Mouse (Mus musculus) layer of hippocampus, adult 11-12 months (tissue): ENCODE measurements at regions not wholly inside any gene's neighbourhood (a gene's known extent, or its start where the extent isn't known, plus 50 kb on each side); places are given as distances from the start of the nearest gene placed in this dataset.

Experiments used
- DNase-seq: peaks from one replicate; pipeline ENCODE4 v3.0.0; 2022; ENCODE audit warnings: low spot score

DNA sequence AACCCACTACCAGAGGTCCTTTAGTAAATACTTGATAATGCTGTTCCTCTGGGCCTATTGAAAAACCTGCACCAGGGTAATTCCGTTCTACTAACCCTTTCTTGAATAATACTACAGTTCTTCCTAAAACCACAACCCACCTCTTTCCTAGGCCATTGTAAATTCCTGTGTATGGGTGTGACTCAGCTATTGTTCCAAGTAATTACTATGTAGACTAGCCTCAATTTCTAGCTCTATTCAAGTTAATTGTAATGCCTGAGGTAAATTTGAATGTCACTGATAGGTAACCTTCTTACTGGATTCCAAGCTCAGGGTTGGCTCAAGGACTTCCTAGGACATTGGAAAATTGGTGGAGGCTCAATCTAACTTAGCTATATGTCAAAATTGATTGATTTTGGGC, 185.1 kb upstream of the Slc5a7 start:
- DNase-seq, result no peak

DNA sequence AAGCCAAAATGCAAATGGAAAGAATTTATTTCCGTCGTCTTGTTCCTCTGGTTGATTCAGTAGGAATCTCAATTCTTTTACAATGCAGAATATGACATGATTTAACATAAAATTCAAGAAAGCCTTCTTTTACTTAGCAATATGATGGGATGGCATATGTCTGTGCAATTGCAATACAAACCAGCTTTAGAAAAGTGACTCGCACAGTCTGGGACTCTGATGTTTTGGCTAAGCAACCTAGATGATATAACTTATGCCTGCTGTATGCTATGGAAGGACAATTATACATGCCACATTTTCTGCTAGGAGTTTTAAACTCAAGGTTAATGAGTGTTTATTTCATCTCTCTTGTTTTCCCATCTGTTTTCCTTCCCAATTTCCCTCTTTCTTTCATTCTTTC, 141.1 kb upstream of the Slc5a7 start:
- no peak for DNase-seq

DNA sequence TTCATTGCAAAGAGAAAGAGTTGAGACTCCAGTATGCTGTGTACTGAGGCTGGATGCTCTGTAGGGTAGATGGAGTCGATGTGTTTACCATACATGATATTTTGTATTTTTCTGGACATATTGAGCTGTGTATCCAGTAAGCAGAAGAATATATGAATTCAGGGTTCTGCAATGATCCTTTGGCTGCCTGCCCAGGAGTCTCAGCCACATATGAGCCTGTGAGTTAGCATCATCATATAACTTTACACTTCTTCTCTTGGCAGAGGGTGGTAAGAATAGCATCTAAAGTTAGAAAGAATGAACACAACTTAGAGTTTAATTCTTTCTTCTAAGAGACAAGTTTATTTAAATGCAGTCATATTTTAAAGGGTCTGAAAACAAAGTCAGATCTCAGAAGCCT, 139.6 kb upstream of the Slc5a7 start:
- DNase-seq, result no peak

DNA sequence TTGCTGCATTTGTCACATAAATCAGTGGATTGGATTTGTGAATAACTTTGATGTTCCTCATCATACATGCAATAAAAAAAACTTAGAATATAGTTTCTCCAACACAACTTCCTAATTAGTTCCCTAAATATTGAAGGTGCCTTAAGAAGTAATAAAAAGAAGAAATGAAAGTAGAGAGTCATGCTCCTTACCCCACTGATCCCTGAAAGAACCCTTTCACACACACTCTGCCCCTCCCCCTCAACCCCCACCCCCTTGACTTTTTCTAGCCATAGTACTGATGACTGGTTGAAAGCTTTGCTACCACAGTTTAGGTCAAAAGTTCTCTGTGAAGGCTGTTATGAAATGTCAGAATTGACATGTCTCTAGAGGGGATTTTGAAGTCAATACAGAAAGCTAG, 131.1 kb upstream of the Slc5a7 start:
- no peak for DNase-seq

DNA sequence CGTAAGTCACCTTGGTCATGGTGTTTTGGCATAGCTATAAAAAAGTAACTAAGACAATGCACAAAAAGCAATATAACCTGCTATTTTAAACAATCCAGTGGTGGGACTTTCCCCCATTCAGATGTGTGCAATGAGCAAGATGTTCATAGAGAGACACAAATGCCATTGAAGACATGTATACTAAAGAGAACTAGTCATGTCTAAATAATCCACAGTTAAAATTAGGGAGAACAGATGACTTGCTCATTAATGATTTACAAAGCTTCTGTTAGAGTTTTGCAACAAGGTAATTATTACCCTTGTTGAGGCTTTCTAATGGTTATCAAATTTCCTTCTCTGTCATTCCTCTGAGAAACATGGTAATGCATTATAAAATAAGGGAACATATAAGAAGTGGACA, 115.4 kb upstream of the Slc5a7 start:
- DNase-seq, result no peak

DNA sequence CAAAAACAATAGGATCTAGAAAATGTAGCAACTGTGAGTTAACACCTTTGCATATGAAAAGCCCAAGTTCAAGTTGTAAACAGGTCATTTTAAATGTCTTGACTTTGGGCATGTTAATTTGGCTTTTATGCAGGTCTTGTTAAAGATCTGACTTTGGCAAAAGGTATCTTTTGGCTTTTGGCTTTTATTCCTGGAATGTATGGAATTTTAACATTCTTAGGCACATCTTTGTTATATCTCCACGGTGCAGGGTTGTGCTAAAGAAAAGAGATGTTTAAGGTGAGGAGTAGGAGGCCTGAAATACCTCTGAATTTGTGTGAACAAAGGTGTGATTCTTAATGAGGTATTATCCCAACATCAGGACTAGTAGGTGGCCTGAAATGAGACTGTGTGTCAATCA, 97.6 kb upstream of the Slc5a7 start:
- DNase-seq, result no peak

DNA sequence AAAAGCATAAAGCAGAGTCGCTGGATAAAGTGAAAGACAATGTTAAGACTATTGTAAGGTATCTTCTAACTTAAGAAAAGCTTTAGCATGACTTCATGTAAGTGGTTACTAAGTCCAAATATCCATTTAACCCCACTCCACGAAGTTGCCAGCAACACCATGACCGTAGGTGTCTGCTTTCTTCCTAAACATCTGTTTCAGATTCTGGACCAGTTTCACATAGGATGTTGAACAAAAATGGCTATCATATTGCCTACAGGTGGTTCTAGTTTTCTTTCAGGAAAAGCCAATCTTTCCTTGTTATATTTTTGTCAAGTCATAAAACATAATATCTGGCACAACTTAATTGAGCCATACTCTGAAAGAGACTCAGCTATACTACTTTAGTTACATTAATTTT, 78.7 kb upstream of the Slc5a7 start:
- no peak for DNase-seq

DNA sequence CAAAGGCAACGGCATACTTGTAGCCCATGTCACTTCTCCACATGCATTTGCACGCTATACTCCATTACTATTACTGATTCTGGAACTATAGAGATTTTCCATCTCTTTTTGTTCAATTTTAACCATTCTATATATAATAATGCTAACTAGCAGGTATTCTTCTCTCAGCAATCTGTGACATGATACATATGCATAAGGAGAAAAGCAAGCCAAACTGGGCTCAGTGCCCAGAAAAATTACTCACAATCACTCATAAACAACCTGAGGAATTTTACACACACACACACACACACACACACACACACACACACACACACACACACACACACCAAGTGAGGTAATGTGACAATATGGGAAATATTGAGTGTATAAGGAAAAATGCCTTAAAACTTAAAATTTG, 69.8 kb upstream of the Slc5a7 start:
- DNase-seq, result peak; percentile 12

DNA sequence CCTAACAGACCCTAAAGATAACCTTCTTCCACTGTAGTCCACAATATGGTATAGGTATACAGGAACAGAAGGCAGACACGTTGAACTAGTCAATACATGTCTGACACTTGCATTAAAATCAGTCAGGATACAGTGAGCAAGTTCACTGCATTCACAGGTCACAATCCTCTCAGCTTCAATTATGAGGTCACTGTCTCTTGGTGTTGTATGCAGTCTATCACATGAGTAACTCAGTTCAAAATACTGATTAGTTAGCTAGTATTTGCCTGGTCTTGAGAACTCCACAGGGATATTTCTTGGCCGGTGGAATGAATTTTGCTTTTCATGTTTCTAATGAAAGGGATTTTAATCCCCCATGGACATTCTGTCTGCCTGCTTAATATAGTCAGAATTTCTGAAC, 69.1 kb upstream of the Slc5a7 start:
- no peak for DNase-seq

DNA sequence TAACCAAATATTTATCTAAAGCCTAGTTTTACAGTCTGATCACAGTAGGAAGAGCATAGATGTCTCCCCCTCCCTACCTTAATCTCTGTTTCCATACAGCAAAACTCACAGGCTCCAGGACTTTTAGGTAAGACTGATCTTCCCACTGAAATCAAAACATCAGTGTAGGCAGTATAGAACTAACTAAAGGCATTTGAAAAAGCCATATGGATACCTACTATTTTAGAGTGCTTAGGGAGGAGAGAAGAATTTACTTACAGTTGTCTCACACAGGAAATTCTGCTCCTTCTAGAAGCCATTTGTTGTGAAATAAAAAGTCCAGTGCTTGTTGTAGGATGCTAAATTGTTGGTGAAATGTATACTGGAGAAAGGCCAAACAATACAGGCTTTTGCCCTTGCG, 64.2 kb upstream of the Slc5a7 start:
- no peak for DNase-seq

DNA sequence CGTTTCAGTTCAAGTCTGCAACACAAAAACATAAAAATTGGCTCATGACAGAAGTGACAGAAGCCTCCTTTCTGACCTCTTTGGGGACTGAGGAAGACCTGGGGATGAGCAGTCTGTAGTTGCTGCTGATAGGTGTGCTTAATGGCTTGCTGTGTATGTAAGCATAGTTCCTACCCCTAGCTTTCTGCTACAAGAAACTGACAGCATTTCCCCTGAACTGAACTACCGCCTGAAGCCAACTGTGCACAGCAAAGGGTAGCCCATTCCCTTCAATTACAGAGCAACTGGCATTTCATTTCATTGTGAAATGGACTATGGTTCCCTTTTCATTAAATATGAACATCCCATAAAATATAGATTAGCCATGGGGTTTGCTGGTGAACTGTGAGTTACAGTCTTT, 54.2 kb upstream of the Slc5a7 start:
- no peak for DNase-seq

DNA sequence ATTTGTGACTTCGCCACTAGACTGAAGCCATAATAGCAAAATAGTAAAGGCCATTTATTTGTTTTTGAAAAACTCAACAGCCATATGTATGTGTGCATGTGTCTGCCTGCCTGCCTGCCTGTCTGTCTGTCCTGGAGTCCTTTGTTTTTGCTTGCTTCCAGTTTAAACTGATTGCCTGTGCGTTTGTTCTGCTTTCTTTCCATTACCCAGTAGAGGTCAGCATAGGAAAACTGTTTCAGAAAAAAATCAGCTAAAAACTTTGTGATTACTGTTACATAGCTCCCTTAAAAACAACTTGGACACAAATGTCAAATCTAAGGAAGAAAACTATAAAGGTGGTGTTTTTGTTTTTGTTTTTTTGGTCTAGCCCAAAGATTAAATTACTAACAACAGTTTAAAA, 52.0 kb upstream of the Slc5a7 start:
- DNase-seq, result no peak
